Comparison of ENCODE assay signal across 20 mouse cellular contexts in the genomic region with DNA sequence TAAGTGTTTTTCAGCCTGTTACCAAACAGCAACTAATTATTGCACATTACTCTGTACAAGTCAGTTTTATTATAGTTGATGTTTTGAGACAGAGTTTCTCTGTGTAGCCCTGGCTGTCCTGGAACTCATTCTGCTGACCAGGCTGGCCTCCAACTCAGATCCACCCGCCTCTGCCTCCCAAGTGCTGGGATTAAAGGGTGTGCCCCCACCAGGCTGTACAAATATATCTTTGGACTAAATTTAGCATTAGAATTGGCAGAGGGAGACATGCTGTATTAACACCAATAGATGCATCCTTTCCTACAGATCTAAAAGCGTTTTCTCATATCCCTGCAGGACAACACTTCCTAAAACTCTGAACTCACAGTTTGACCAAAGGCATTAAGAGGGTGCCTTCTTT. TPM values are rescaled to one million over a fixed set of nuclear protein-coding genes. Genes with fewer than 3 reads are reported as not detected.
"Had no signal": no experiment of that assay in that cellular context is flagged by ENCODE, and none has a peak within 500 bp of the region (broad histone marks: within the 10 kb centered on the region; RNA-seq: fewer than 3 reads in every experiment).

No protein-coding gene starts in this region.

- ATAC-seq: liver, embryonic 12.5 days; liver, postnatal 0 days; lung, postnatal 0 days; midbrain, embryonic 13.5 days; midbrain, embryonic 15.5 days; midbrain, embryonic 16.5 days had no signal

- H3K27ac ChIP-seq: limb, embryonic 12.5 days; limb, embryonic 13.5 days; limb, embryonic 15.5 days; liver, embryonic 12.5 days; liver, embryonic 13.5 days; liver, embryonic 14.5 days; lung, embryonic 15.5 days; macrophage; midbrain, embryonic 10.5 days; midbrain, embryonic 12.5 days; midbrain, embryonic 13.5 days; midbrain, embryonic 15.5 days had no signal

- H3K4me3 ChIP-seq: limb, embryonic 10.5 days; limb, embryonic 12.5 days; limb, embryonic 13.5 days; limb, embryonic 15.5 days; liver, embryonic 12.5 days; liver, embryonic 13.5 days; liver, embryonic 15.5 days; lung, embryonic 15.5 days; megakaryocyte, embryonic 14.5 days; midbrain, embryonic 10.5 days; midbrain, embryonic 12.5 days; midbrain, embryonic 13.5 days; midbrain, embryonic 15.5 days; myocyte had no signal

RNA-seq across cellular contexts. Expression of a gene that starts 50.5 kb away (rescaled TPM):
- total RNA-seq: left cerebral cortex, postnatal 10 days had no signal
